In genomic region chr2:59541121-59541887, GRCm38 (mm10) we compare ENCODE assay signal across 8 mouse cellular contexts. TPM values are rescaled to one million over a fixed set of nuclear protein-coding genes. Genes with fewer than 3 reads are reported as not detected.
DNase-seq lines count a peak whose midpoint lies in the region; ATAC-seq lines count a peak whose summit lies in the region.

No protein-coding gene starts in this region.

- 0 out of 2 replicates have a peak overlapping the region, but pooled peaks have one; percentile 14 for H3K27ac ChIP-seq in limb, embryonic 12.5 days

- peak; percentile 67 for DNase-seq in A20 (ENCODE audit: low read depth, low spot score)
- peak; percentile 75 to 81 for DNase-seq in adrenal gland, adult 18-20 months (ENCODE audit: low spot score in 2 of 2)
- DNase-seq in embryo, embryonic 10 days (ENCODE audit: low spot score) = peak; percentile 96
- DNase-seq in gastrocnemius, postnatal 25 days = peak; percentile 29
- DNase-seq in kidney, adult 9 months = peak; percentile 82
- DNase-seq in neural tube, embryonic 10.5 days (ENCODE audit: extremely low spot score, low spot score) = peak; percentile 85
- DNase-seq in telencephalon, adult 2 months (ENCODE audit: low read depth, low spot score) = peak; percentile 74

- no peak overlapping the region for H3K4me3 ChIP-seq in limb, embryonic 12.5 days (replicated peaks)

- H3K9ac ChIP-seq in limb, embryonic 12.5 days (replicated peaks) = no peak overlapping the region

- H3K36me3 ChIP-seq in limb, embryonic 12.5 days = no peaks in the 10 kb centered on the region

- ATAC-seq in limb, embryonic 12.5 days (ENCODE audit: insufficient number of reproducible peaks, insufficient read depth, low FRiP score, low TSS enrichment, low read depth) = no peak

- no peaks in the 10 kb centered on the region for H3K27me3 ChIP-seq in limb, embryonic 12.5 days

- H3K4me2 ChIP-seq in limb, embryonic 12.5 days = no peak overlapping the region

- no peaks in the 10 kb centered on the region for H3K9me3 ChIP-seq in limb, embryonic 12.5 days

- WGBS in limb, embryonic 12.5 days = 24% methylated on average over 11 of the region's 11 CpGs

- peaks cover 49% of the 10 kb centered on the region for H3K4me1 ChIP-seq in limb, embryonic 12.5 days (replicated peaks)

RNA-seq across cellular contexts. Expression of gene Dapl1, which starts 56.9 kb away (rescaled TPM):
- not detected for total RNA-seq in adrenal gland, adult 18-20 months (2021)
- total RNA-seq in gastrocnemius, postnatal 25 days (2021) = not detected
- polyA plus RNA-seq in limb, embryonic 12.5 days (2016; fragmentation: Nextera tagmentation; extraction: Ambion mirVana) = 2.1 and 2.2 TPM in 2 replicates

Comparison
In these comparisons a context has a peak if more than half of its experiments do, and no peak if none do; other contexts are left out.
1. DNase-seq: peak in every context shown above with its lines; median percentile 96 in embryo, embryonic 10 days; 85 in neural tube, embryonic 10.5 days; 82 in kidney, adult 9 months; 78 in adrenal gland, adult 18-20 months; 74 in telencephalon, adult 2 months; 67 in A20; 29 in gastrocnemius, postnatal 25 days.